Mouse (Mus musculus) neural tube, embryonic 15.5 days (tissue): ENCODE data around the gene Zfp280c. TPM values are rescaled to one million over a fixed set of nuclear protein-coding genes. Genes with fewer than 3 reads are reported as not detected.

Source experiments
- microRNA-seq: library from miRNA; unstranded; fragments of <30 nt; microRNA quantifications from one replicate; pipeline ENCODE4, GENCODE M21; 2017
- polyA plus RNA-seq: library from polyadenylated mRNA; unstranded; fragments of >200 nt; fragmentation: Nextera tagmentation; extraction: Ambion mirVana; gene quantifications from 2 replicates; pipeline ENCODE4 v1.2.1, GENCODE M21; 2015

Zfp280c gene
- polyA plus RNA-seq, 1 experiment from 2014 or later: 7.2 TPM

Small RNAs within 50 kb of the gene (microRNA-seq; reads per million reads assigned to microRNA genes)
- not detected for gene Gm27828

Other genes with a start within 250 kb of the Zfp280c start
- 0.74 and 2.5 TPM in 2 replicates for gene Elf4, start 131.4 kb downstream of the Zfp280c start, polyA plus RNA-seq
- gene Aifm1, start 80.9 kb downstream of the Zfp280c start, polyA plus RNA-seq: 40.9 and 49.1 TPM in 2 replicates
- 78.3 and 102 TPM in 2 replicates for gene Rab33a, start 75.2 kb downstream of the Zfp280c start, polyA plus RNA-seq
- gene Slc25a14, start 28.9 kb upstream of the Zfp280c start, polyA plus RNA-seq: 35.6 and 40.8 TPM in 2 replicates
- 0.09 TPM in 1 of 2 replicates, not detected in the other for gene Gpr119, start 80.0 kb upstream of the Zfp280c start, polyA plus RNA-seq
- 19.9 and 20.7 TPM in 2 replicates for gene Rbmx2, start 100.5 kb upstream of the Zfp280c start, polyA plus RNA-seq